Mouse (Mus musculus): ENCODE results near the gene Fam227a. TPM values are rescaled to one million over a fixed set of nuclear protein-coding genes. Genes with fewer than 3 reads are reported as not detected.

Fam227a gene
- total and polyA plus RNA-seq, 3 experiments = 0.75 to 1.2 (median 0.84) TPM

DNA sequence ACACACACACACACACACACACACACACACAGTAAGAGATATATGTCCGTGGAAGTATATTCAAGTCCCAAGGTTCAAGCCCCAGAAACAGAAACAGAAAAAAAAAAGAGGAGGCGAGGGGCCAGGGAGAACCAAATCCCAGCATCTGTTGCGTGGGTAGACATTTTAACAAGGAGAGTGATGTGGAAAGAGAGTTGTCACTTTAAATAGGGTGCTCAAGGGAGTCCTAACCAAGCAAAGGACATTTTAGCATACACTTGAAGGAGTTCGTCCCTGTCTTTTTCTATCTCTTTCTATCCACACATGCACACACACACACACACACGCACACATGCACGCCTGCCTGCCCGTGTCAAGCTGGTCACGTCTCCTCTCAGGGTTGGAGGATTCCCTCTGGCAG is 5.9 kb upstream of the Fam227a start:
- no peaks in the 10 kb centered on the region for H3K27me3 ChIP-seq (ENCODE audit: control insufficient read depth, insufficient read depth, low read length)
- no peak for TF ChIP-seq EP300 (IDR thresholded peaks at IDR 0.05; ENCODE audit: insufficient read depth, low read depth, low read length)
- no peak for TF ChIP-seq CTCF (IDR thresholded peaks at IDR 0.05)
- TF ChIP-seq POLR2A (IDR thresholded peaks at IDR 0.05; ENCODE audit: insufficient read depth, low read depth, low read length) = no peak
- no peaks in the 10 kb centered on the region for H3K4me1 ChIP-seq (ENCODE audit: control insufficient read depth, insufficient read depth, low read length)
- H3K9ac ChIP-seq (ENCODE audit: low read depth, low read length) = no peak overlapping the region
- H3K4me3 ChIP-seq = no peak overlapping the region
- WGBS = 90% methylated on average over 8 of the region's 8 CpGs
- no peaks in the 10 kb centered on the region; the same call in 1 of the 2 replicates for H3K36me3 ChIP-seq (ENCODE audit: control insufficient read depth, insufficient read depth, low read length)
- no peak overlapping the region for H3K27ac ChIP-seq
- intact Hi-C loops (cut with DNase I) = no loop called here
- no peak for DNase-seq
- no peaks in the 10 kb centered on the region for H3K79me2 ChIP-seq (replicated peaks; ENCODE audit: control insufficient read depth, insufficient read depth, low read length)

DNA sequence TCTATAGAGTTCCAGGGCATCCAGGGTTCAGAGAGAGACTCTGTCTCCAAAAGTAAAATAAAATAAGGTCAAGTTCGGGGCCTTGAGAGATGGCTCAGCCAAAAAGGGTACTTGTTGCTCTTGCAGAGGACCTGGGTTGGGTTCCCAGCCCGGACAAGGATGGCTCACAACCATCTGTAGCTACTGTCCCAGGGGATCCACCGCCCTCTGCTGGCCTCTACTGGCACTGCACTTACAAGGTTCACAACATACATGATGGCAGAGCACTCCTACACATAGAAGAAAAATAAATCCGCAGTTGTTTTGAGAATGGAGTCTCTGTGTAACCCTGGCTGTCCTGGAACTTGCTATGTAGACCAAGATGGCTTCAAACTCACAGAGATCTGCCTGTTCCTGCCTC is 3.1 kb upstream of the Fam227a start:
- intact Hi-C loops (cut with DNase I) = no loop called here
- Histone ChIP-seq H3K4me1 (ENCODE audit: control insufficient read depth, insufficient read depth, low read length) (peaks cover 3% of the 10 kb centered on the region; the same call in 1 of the 2 replicates), H3K79me2 (replicated peaks; ENCODE audit: control insufficient read depth, insufficient read depth, low read length) (no peaks in the 10 kb centered on the region), H3K27ac (no peak overlapping the region), H3K36me3 (ENCODE audit: control insufficient read depth, insufficient read depth, low read length) (no peaks in the 10 kb centered on the region; the same call in 1 of the 2 replicates), H3K27me3 (ENCODE audit: control insufficient read depth, insufficient read depth, low read length) (no peaks in the 10 kb centered on the region), H3K9ac (ENCODE audit: low read depth, low read length) (no peak overlapping the region), H3K4me3 (no peak overlapping the region)
- peak in 1 of 2 experiments; percentile 42 for DNase-seq
- TF ChIP-seq EP300 (IDR thresholded peaks at IDR 0.05; ENCODE audit: insufficient read depth, low read depth, low read length) (no peak), CTCF (IDR thresholded peaks at IDR 0.05) (peak; percentile 70)
- 71% methylated on average over 4 of the region's 4 CpGs for WGBS

DNA sequence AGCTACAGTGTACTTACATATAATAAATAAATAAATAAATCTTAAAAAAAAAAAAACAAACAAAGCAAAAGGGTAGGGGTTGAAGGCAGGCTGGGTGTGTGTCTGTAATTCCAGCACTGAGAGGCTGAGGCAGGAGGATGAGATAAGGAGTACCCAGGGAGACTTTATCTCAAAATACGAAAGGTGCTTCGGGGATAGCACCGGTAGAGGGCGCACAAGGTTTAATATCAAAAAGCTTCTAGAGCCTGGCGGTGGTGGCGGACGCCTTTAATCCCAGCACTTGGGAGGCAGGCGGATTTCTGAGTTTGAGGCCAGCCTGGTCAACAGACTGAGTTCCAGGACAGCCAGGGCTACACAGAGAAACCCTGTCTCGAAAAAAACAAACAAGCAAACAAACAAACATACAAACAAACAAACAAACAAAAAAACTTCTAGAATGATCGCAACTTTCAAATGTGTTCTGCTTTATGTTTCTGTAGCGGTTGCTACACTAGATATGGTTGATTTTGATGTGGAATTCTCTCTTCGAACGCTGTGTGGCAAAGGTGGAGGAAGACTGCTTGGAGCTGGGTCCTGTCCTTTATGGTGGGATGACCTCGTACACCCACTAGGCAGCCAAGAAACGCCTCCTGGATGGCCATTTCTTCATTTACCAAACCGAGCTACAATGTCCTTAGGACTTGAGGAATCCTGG is 772 bp downstream of the Fam227a start:
- Histone ChIP-seq H3K4me3 (peak overlapping the region; percentile 81), H3K36me3 (ENCODE audit: control insufficient read depth, insufficient read depth, low read length) (no peaks in the 10 kb centered on the region; the same call in 1 of the 2 replicates), H3K27me3 (ENCODE audit: control insufficient read depth, insufficient read depth, low read length) (no peaks in the 10 kb centered on the region), H3K9ac (ENCODE audit: low read depth, low read length) (peak overlapping the region; percentile 76), H3K79me2 (replicated peaks; ENCODE audit: control insufficient read depth, insufficient read depth, low read length) (no peaks in the 10 kb centered on the region), H3K4me1 (ENCODE audit: control insufficient read depth, insufficient read depth, low read length) (peaks cover 3% of the 10 kb centered on the region; the same call in 1 of the 2 replicates), H3K27ac (peak overlapping the region; percentile 98)
- peak; percentile 80 to 85 for DNase-seq
- intact Hi-C loops (cut with DNase I) = loop anchor here (1.0 to 5.0 kb wide), 2 partner anchors 12 to 84 kb away; partner anchors contain the start of genes Sun2 and Tomm22
- 3% methylated on average over 16 of the region's 16 CpGs for WGBS
- no peak for TF ChIP-seq POLR2A (IDR thresholded peaks at IDR 0.05; ENCODE audit: insufficient read depth, low read depth, low read length)
- no peak for TF ChIP-seq EP300 (IDR thresholded peaks at IDR 0.05; ENCODE audit: insufficient read depth, low read depth, low read length)
- peak; percentile 82 for TF ChIP-seq CTCF (IDR thresholded peaks at IDR 0.05)

DNA sequence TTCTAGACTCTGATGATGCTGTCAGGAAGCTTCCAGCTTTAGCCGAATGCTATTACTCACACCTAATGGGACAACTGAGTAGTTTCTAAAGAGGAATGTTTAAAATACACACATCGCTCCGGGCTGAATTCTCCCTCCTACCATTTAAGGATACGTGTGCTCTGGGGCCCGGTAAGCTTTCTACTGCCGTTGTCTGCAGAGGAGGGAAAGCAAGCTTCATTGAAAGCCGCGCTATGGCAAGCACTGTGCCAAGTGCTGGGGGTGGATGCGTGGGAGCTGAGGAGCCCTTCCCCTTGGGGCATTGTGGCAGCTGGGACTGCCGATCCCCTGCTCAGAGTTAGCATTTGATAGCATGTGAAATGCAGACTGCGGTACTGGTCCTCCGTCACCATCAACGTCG is 2.3 kb downstream of the Fam227a start:
- 88% methylated on average over 14 of the region's 14 CpGs for WGBS

DNA sequence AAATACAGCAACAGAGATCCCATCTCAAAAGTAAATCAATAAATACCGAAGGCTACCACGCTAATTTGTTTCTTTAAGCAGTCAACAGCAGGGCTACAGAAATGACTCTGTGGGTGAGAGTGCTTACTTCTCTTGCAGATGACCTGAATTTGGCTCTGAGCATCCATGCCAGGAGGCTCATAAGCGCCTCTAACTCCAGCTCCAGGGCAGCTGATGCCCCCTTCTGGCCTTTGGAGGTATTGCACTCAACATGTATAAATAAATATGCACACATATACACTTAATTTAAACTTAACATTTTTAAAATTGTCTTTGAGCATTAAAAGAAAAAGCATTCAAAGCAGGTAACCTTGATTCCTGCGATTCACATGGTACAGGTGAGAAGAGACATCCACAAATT is 7.3 kb downstream of the Fam227a start:
- no peak for DNase-seq
- no peaks in the 10 kb centered on the region for H3K36me3 ChIP-seq (ENCODE audit: control insufficient read depth, insufficient read depth, low read length)
- no peaks in the 10 kb centered on the region for H3K79me2 ChIP-seq (replicated peaks; ENCODE audit: control insufficient read depth, insufficient read depth, low read length)
- TF ChIP-seq EP300 (IDR thresholded peaks at IDR 0.05; ENCODE audit: insufficient read depth, low read depth, low read length) (no peak), CTCF (IDR thresholded peaks at IDR 0.05) (peak; percentile 66)
- no peak overlapping the region for H3K9ac ChIP-seq (ENCODE audit: low read depth, low read length)
- intact Hi-C loops (cut with DNase I) = no loop called here
- H3K27me3 ChIP-seq (ENCODE audit: control insufficient read depth, insufficient read depth, low read length) = no peaks in the 10 kb centered on the region
- H3K27ac ChIP-seq = no peak overlapping the region
- 84% methylated on average over 4 of the region's 4 CpGs for WGBS
- no peaks in the 10 kb centered on the region for H3K4me1 ChIP-seq (ENCODE audit: control insufficient read depth, insufficient read depth, low read length)
- no peak overlapping the region for H3K4me3 ChIP-seq

More for the DNA sequence above, 2.3 kb downstream of the Fam227a start:
- DNase-seq = no peak
- Histone ChIP-seq H3K79me2 (replicated peaks; ENCODE audit: control insufficient read depth, insufficient read depth, low read length) (no peaks in the 10 kb centered on the region), H3K27me3 (ENCODE audit: control insufficient read depth, insufficient read depth, low read length) (no peaks in the 10 kb centered on the region), H3K36me3 (ENCODE audit: control insufficient read depth, insufficient read depth, low read length) (no peaks in the 10 kb centered on the region; the same call in 1 of the 2 replicates), H3K9ac (ENCODE audit: low read depth, low read length) (no peak overlapping the region), H3K4me3 (no peak overlapping the region), H3K27ac (no peak overlapping the region), H3K4me1 (ENCODE audit: control insufficient read depth, insufficient read depth, low read length) (peaks cover 3% of the 10 kb centered on the region; the same call in 1 of the 2 replicates)
- TF ChIP-seq EP300 (IDR thresholded peaks at IDR 0.05; ENCODE audit: insufficient read depth, low read depth, low read length) = no peak
- no peak for TF ChIP-seq POLR2A (IDR thresholded peaks at IDR 0.05; ENCODE audit: insufficient read depth, low read depth, low read length)
- no peak for TF ChIP-seq CTCF (IDR thresholded peaks at IDR 0.05)
- intact Hi-C loops (cut with DNase I) = loop anchor here (5.0 kb wide), 1 partner anchor 86 kb away; the partner anchor contains the start of gene Sun2

DNA sequence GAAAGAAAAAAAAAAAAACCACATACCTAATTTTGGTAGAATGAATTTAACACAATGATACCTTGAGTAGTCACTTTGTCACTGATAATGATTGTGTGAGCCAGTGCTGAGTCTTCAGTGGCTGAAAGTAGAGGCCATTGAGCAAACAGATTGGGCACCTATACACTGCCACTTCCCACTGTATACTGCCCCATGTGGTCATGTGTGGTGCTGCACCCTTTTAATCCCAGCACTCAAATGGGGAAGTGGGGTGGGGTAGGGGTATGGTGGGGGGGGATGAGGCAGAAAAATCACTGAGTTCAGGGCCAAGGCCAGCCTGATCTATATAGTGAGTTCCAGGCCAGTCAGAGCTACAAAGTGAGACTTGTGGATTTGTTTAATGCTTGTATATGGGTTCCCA is 8.2 kb downstream of the Fam227a start:
- H3K4me3 ChIP-seq = no peak overlapping the region
- no peak overlapping the region for H3K9ac ChIP-seq (ENCODE audit: low read depth, low read length)
- no peak for TF ChIP-seq EP300 (IDR thresholded peaks at IDR 0.05; ENCODE audit: insufficient read depth, low read depth, low read length)
- TF ChIP-seq CTCF (IDR thresholded peaks at IDR 0.05) = peak; percentile 71
- H3K27ac ChIP-seq = no peak overlapping the region
- no peaks in the 10 kb centered on the region for H3K4me1 ChIP-seq (ENCODE audit: control insufficient read depth, insufficient read depth, low read length)
- no peaks in the 10 kb centered on the region for H3K27me3 ChIP-seq (ENCODE audit: control insufficient read depth, insufficient read depth, low read length)
- no peaks in the 10 kb centered on the region for H3K36me3 ChIP-seq (ENCODE audit: control insufficient read depth, insufficient read depth, low read length)
- intact Hi-C loops (cut with DNase I) = no loop called here
- no peaks in the 10 kb centered on the region for H3K79me2 ChIP-seq (replicated peaks; ENCODE audit: control insufficient read depth, insufficient read depth, low read length)
- DNase-seq = peak in 1 of 2 experiments; percentile 35
